Mouse (Mus musculus) lung, adult 2 months (tissue): Measurements from ENCODE around the gene Mad1l1. TPM values are rescaled to one million over a fixed set of nuclear protein-coding genes. Genes with fewer than 3 reads are reported as not detected.

Experiments
- DNase-seq: peaks from one replicate; pipeline ENCODE4 v3.0.0; 2022
- H3K4me1 ChIP-seq: fragments of 200-500 bp; 2 replicates; pipeline ENCODE4 v1.6.1; 2011; ENCODE audit warnings: low read length; ENCODE audit not compliant: control insufficient read depth, insufficient read depth
- H3K4me3 ChIP-seq: fragments of 200-500 bp; replicated peaks from 2 replicates; pipeline ENCODE3; 2011; ENCODE audit warnings: low read depth, mild to moderate bottlenecking, control low read depth, low read length; ENCODE audit errors: extremely low read depth
- CTCF ChIP-seq: fragments of 200-500 bp; IDR thresholded peaks from 2 replicates; pipeline ENCODE4 v1.5.1; 2011; ENCODE audit warnings: mild to moderate bottlenecking, low read length, control low read depth; ENCODE audit not compliant: insufficient read depth
- POLR2A ChIP-seq: fragments of 200-500 bp; IDR thresholded peaks from 2 replicates; pipeline ENCODE4 v1.6.1; 2011; ENCODE audit warnings: low read depth, mild to moderate bottlenecking, control low read depth, low read length, borderline replicate concordance; ENCODE audit errors: extremely low read depth
- WGBS: fragments of 180-500 bp; shearing (Covaris S2); methylation state at CpG from one replicate; pipeline ENCODE4 v1.1.7; 2018; 5-methylcytosine and 5-hydroxymethylcytosine counted together
- polyA plus RNA-seq: library from polyadenylated mRNA; depleted of rRNA; stranded (reverse); fragments of >200 nt; gene quantifications from 2 replicates; pipeline ENCODE4 v1.2.3, GENCODE M21; 2012

The Mad1l1 gene
- polyA plus RNA-seq, 1 experiment, result 21.6 TPM

DNA sequence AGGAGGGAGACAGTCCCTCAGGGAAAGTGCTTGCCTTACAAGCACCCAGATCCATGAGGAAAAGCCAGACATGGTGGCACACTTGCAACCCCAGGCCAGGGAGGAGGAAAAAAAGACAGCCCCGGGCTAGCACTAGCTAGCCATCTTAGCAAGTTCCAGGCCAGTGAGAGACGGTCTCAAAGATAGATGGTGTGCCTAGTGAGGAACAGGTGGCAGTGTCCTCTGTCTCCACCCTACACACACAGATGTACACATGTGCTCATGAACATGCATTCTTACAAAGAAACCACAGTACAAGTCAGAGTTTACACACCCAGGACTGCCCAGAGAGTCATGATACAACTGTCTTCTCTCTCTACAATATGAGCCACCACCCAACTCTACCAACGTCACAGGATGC is 258.5 kb downstream of the Mad1l1 start:
- WGBS, result 87% methylated on average over 3 of the region's 3 CpGs
- no peak for DNase-seq
- TF ChIP-seq POLR2A (no peak), CTCF (no peak)
- no peaks in the 10 kb centered on the region for H3K4me1 ChIP-seq
- no peak overlapping the region for H3K4me3 ChIP-seq

DNA sequence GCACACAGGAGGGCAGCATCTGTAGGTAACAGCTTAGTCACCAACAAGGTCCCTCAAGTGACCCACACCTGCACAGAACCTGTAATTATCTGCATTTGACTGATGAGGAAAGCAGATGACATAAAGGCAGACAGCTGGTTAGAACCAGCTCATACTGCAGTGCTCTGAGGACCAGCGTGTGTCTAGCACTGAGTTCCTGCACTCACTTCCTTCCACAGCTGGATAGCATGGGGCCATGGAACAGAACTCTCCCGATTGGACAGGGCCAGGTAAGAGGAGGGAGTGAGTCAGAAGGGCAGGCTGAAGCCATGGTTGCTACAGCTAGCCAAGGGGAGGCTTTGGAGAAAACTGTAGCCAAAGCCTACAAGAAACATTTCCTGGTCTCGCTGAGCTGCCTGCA is 259.0 kb downstream of the Mad1l1 start:
- no peak overlapping the region for H3K4me3 ChIP-seq
- no peak for DNase-seq
- no peak for TF ChIP-seq POLR2A
- 66% methylated on average over 3 of the region's 3 CpGs for WGBS
- H3K4me1 ChIP-seq, result no peaks in the 10 kb centered on the region

DNA sequence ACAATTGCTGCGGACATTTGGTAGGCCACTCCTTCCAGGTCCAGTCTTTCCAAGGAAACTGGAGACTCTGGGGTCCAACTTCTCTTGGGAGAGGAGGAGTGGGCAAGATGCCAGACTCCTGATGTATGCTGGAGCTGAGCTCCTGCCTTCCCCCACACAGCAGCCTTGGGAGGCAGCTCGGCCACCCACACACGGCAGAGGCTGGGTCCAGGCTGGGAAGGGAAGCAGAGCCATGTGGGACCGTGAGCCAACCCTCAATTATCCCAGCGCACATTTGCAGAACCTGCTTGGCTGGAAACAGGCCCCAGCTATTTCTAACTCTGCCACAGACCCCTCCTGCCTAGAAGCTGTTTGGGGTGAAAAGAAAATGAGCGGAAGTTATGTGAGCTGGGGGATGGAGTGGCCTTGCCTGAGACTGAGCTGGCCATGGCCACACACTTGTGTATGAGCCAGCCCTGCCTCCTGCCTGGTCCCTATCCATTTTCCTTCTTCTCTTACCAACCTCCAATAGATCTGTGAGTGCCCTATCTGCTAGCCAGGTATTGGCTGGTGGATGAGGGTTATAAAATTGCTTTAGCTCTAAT is 260.0 kb downstream of the Mad1l1 start:
- Histone ChIP-seq H3K4me3 (no peak overlapping the region), H3K4me1 (no peaks in the 10 kb centered on the region)
- 57% methylated on average over 6 of the region's 6 CpGs for WGBS
- DNase-seq, result no peak
- TF ChIP-seq CTCF, result no peak
- no peak for TF ChIP-seq POLR2A

DNA sequence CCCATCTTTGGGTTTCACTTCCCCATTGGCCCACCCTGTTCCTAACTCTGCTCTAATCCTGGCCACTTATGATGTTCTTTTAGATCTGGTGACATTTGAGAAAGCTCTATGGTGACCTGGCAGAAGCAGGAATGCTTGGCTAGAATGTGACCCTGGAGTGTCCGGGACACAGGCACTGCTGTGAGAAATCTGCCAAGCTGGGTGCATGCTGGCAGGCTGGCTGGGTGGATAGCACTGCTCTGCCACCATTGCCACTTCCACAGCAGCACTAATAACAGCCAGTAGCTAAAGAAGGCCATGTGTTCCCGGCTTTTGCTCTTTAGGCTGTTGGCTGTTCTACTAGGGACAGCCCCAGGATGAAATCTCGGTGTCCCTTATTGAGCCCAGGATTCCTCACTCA is 265.1 kb downstream of the Mad1l1 start:
- WGBS, result 68% methylated on average over 3 of the region's 3 CpGs
- no peaks in the 10 kb centered on the region for H3K4me1 ChIP-seq
- no peak for DNase-seq
- TF ChIP-seq CTCF (no peak), POLR2A (no peak)
- no peak overlapping the region for H3K4me3 ChIP-seq

DNA sequence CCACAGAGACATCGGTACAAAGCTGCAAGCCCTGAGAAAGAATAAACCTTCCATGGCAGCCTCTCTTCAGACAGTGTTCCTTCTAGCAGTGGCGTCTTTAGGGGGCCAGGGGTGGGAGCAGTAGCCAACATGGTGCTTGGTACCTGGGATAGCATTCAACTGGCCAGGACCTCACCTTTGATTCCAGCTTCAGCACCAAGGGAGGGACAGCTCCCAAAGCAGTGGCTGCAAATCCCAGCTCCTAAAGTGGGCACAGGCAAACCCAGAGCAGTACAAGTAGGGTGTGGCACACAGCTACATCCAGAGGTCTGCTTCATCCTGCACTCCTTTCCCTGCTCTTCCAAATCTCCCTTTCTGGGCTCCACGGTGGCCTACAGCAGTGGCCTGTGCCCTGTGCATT is 265.9 kb downstream of the Mad1l1 start:
- 74% methylated on average over 3 of the region's 3 CpGs for WGBS
- DNase-seq, result no peak
- TF ChIP-seq POLR2A (no peak), CTCF (no peak)
- H3K4me1 ChIP-seq, result no peaks in the 10 kb centered on the region
- no peak overlapping the region for H3K4me3 ChIP-seq

DNA sequence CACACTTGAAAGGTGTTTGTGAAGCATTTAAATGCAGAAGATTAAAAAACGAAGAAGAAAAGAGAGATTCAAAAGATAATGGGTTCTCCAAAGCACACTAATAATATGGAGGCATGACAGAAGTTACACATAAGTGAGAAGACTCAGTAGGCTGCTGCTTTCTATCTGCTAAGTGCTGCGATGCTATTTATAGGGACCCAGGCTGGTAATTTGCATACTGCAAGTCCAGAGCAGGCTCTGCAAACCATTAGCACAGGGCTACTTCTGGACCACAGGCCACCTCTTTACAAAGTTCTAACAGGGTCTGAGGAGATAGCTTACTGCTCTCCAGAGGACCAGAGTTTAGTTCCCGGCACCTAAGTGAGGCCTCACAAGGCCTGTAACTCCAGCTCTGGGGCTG is 267.7 kb downstream of the Mad1l1 start:
- WGBS, result 81% methylated on average over 3 of the region's 3 CpGs
- Histone ChIP-seq H3K4me3 (no peak overlapping the region), H3K4me1 (no peaks in the 10 kb centered on the region)
- TF ChIP-seq CTCF (no peak), POLR2A (no peak)
- DNase-seq, result no peak

DNA sequence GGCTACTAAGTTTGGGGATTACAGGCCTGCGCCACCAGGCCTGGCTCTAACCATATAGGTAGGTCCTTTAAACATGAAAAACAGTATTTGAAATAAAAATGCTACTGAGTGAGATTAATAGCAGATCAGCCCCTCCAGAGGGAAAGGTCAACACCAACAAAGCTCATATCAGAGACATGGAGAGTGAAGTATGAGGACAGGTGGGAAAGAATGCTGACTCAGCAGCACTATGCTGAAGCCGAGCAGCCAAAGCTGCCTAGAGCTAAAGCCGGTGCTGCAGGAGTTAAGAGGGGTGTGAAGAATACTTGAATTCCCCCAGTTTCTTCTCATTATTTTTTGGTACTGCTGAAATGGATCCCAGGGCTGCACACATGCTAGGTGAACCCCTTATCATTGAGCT is 268.9 kb downstream of the Mad1l1 start:
- H3K4me3 ChIP-seq, result no peak overlapping the region
- no peaks in the 10 kb centered on the region for H3K4me1 ChIP-seq
- TF ChIP-seq CTCF, result no peak
- TF ChIP-seq POLR2A, result no peak
- DNase-seq, result no peak
- 87% methylated on average over 3 of the region's 3 CpGs for WGBS

DNA sequence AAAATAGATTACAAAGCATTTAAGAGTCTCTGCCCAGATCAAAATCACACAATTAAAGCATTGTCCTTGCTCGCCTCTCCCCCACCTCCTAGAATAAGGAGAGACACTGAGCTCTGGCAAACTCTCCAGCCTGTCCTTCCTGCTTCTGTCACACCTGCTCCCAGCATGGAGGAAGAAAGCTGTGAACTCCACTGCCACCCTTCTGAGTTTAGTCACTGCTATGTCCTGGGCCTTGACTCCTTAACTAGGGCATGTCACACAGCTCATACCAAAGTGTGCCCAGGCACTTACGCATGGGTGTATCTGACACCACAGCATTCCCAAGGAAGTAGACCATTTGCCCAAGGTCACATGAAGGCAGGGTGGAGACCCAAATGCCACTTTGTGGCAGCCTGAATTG is 275.9 kb downstream of the Mad1l1 start:
- WGBS, result 71% methylated on average over 2 of the region's 2 CpGs
- Histone ChIP-seq H3K4me3 (no peak overlapping the region), H3K4me1 (no peaks in the 10 kb centered on the region; the same call in none of the 2 replicates)
- no peak for TF ChIP-seq POLR2A
- no peak for TF ChIP-seq CTCF
- DNase-seq, result no peak

DNA sequence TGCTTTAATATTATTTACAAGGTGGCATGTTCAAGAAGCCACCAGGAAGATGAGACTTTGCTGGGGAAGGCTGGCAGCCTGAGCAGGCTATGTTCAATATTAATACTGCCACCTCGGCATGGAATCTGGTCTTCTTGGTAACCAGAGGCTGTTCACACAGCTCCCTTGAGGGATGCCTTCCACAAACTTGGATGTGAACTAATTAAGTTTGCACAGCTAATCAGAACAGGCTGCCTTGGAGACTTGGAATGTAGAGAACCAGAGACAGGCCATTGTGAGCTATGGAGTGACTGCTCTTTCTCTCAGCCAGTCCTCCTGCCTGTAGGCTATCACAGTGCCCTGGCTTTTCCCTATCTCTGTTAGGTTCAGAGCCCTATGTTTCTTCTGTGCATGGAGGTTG is 278.4 kb downstream of the Mad1l1 start:
- no peaks in the 10 kb centered on the region; the same call in none of the 2 replicates for H3K4me1 ChIP-seq
- 85% methylated on average over 1 of the region's 1 CpGs for WGBS
- DNase-seq, result no peak
- TF ChIP-seq CTCF (no peak), POLR2A (no peak)
- no peak overlapping the region for H3K4me3 ChIP-seq

DNA sequence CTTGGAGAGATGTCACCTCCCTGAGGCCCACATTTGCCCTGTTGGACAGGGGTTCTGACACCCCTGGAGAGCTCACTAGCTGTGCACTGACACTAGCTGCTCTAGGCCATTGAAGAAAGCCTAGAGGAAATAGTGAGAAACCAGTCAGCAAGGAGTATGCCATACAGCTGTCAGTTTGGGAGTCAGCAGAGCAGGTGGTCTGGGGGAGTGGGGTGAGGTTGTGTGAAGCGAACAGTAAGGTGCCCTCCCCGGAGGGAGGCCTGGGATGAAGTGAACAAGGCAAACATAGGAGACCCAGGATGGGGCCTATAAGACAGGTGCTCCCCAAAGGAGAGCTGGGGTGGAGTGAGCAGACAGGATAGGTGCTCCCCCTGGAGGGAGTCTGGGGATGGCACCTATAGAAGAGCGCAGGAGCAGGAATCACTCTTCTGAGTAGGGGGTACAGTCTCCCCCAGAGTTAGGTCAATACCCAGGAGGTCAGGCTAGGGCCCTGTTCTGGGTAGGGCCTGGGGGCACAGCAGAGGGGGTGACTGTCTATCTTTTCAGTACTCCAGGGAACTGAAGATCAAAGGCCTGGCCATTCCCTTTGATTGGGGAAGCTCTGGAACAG is 279.2 kb downstream of the Mad1l1 start:
- no peak for DNase-seq
- TF ChIP-seq CTCF, result 0 out of 2 replicates have a peak, but pooled peaks have one; percentile 4
- no peak for TF ChIP-seq POLR2A
- H3K4me3 ChIP-seq, result no peak overlapping the region
- 91% methylated on average over 3 of the region's 3 CpGs for WGBS
- H3K4me1 ChIP-seq, result no peaks in the 10 kb centered on the region; the same call in none of the 2 replicates
